Mouse (Mus musculus) testis, adult 2 months (tissue): ENCODE data around the gene Shroom3. TPM values are rescaled to one million over a fixed set of nuclear protein-coding genes. Genes with fewer than 3 reads are reported as not detected.

Source experiments
- H3K27ac ChIP-seq: fragments of 200-500 bp; 2 replicates; pipeline ENCODE4 v1.5.1; 2012; ENCODE audit warnings: low read depth, low read length; ENCODE audit not compliant: control insufficient read depth, insufficient read depth
- H3K27me3 ChIP-seq: fragments of 200-500 bp; 2 replicates; pipeline ENCODE4 v1.6.1; 2012; ENCODE audit warnings: mild to moderate bottlenecking, low read length, moderate library complexity; ENCODE audit not compliant: control insufficient read depth, insufficient read depth
- H3K36me3 ChIP-seq: fragments of 200-500 bp; 2 replicates; pipeline ENCODE4 v1.6.1; 2012; ENCODE audit warnings: mild to moderate bottlenecking, low read length; ENCODE audit not compliant: control insufficient read depth, insufficient read depth
- H3K4me1 ChIP-seq: fragments of 200-500 bp; 2 replicates; pipeline ENCODE4 v1.6.1; 2012; ENCODE audit warnings: low read length; ENCODE audit not compliant: control insufficient read depth, insufficient read depth
- H3K4me3 ChIP-seq: fragments of 200-500 bp; 2 replicates; pipeline ENCODE4 v1.5.1; 2012; ENCODE audit warnings: low read depth, mild to moderate bottlenecking, low read length, moderate library complexity, mixed read lengths; ENCODE audit not compliant: control insufficient read depth
- CTCF ChIP-seq: fragments of 200-500 bp; IDR thresholded peaks from 2 replicates; pipeline ENCODE4 v1.5.1; 2012; ENCODE audit warnings: low read depth, mild to moderate bottlenecking, inconsistent platforms, low read length, moderate library complexity; ENCODE audit not compliant: control insufficient read depth, insufficient read depth, insufficient replicate concordance
- POLR2A ChIP-seq: fragments of 200-500 bp; IDR thresholded peaks from 2 replicates; pipeline ENCODE4 v1.6.1; 2012; ENCODE audit warnings: low read depth, mild to moderate bottlenecking, inconsistent platforms, low read length, moderate library complexity; ENCODE audit not compliant: control insufficient read depth
- polyA plus RNA-seq: library from polyadenylated mRNA; depleted of rRNA; stranded (reverse); fragments of >200 nt; gene quantifications from 2 replicates; pipeline ENCODE4 v1.2.3, GENCODE M21; 2012

The Shroom3 gene
- polyA plus RNA-seq, 1 experiment, result 25.6 TPM

GRCm38 (mm10) chr5:92982673-92983072, 299.4 kb downstream of the Shroom3 start:
- no peak for TF ChIP-seq CTCF
- TF ChIP-seq POLR2A, result no peak
- no peak overlapping the region for H3K27ac ChIP-seq
- no peaks in the 10 kb centered on the region for H3K4me1 ChIP-seq
- H3K36me3 ChIP-seq, result no peaks in the 10 kb centered on the region
- H3K27me3 ChIP-seq, result no peaks in the 10 kb centered on the region
- H3K4me3 ChIP-seq, result no peak overlapping the region

- Histone ChIP-seq H3K4me1 (peaks cover 5% of the 10 kb centered on the region), H3K4me3 (no peak overlapping the region), H3K27ac (no peak overlapping the region), H3K27me3 (no peaks in the 10 kb centered on the region), H3K36me3 (no peaks in the 10 kb centered on the region)
- TF ChIP-seq CTCF (peak; percentile 65; the same call in 1 of the 2 replicates), POLR2A (no peak)
Observed at GRCm38 (mm10) chr5:92983942-92984341, 300.7 kb downstream of the Shroom3 start.

- Histone ChIP-seq H3K4me3 (no peak overlapping the region), H3K36me3 (no peaks in the 10 kb centered on the region), H3K27me3 (no peaks in the 10 kb centered on the region), H3K4me1 (peaks cover 8% of the 10 kb centered on the region), H3K27ac (no peak overlapping the region)
- TF ChIP-seq CTCF (no peak), POLR2A (no peak)
Observed at GRCm38 (mm10) chr5:92984692-92985091, 301.5 kb downstream of the Shroom3 start.

GRCm38 (mm10) chr5:92985391-92985790, 302.2 kb downstream of the Shroom3 start:
- TF ChIP-seq POLR2A, result no peak
- no peak for TF ChIP-seq CTCF

GRCm38 (mm10) chr5:92986651-92987610, 303.7 kb downstream of the Shroom3 start:
- Histone ChIP-seq H3K4me1 (peaks cover 8% of the 10 kb centered on the region), H3K27ac (no peak overlapping the region), H3K27me3 (no peaks in the 10 kb centered on the region), H3K4me3 (no peak overlapping the region), H3K36me3 (no peaks in the 10 kb centered on the region)
- TF ChIP-seq POLR2A (no peak), CTCF (no peak)

More at GRCm38 (mm10) chr5:92985391-92985790, 302.2 kb downstream of the Shroom3 start:
- H3K4me1 ChIP-seq, result peaks cover 8% of the 10 kb centered on the region
- no peak overlapping the region for H3K27ac ChIP-seq
- H3K36me3 ChIP-seq, result no peaks in the 10 kb centered on the region
- no peaks in the 10 kb centered on the region for H3K27me3 ChIP-seq
- H3K4me3 ChIP-seq, result no peak overlapping the region

- peak overlapping the region; percentile 11 for H3K4me3 ChIP-seq
- peaks cover 8% of the 10 kb centered on the region for H3K4me1 ChIP-seq
- no peak for TF ChIP-seq CTCF
- no peak for TF ChIP-seq POLR2A
- no peaks in the 10 kb centered on the region for H3K36me3 ChIP-seq
- no peak overlapping the region for H3K27ac ChIP-seq
- no peaks in the 10 kb centered on the region for H3K27me3 ChIP-seq
Observed at GRCm38 (mm10) chr5:92987891-92988768, 304.9 kb downstream of the Shroom3 start.
